Mouse (Mus musculus) cortical plate, adult 2 months (tissue): ENCODE measurements around the gene 9130023H24Rik.

Experiments
- CTCF ChIP-seq: fragments of 200-500 bp; IDR thresholded peaks from 2 replicates; pipeline ENCODE4 v1.5.1; 2011; ENCODE audit warnings: mild to moderate bottlenecking, control low read depth, low read length; ENCODE audit not compliant: insufficient read depth; ENCODE audit errors: extremely low read depth
- POLR2A ChIP-seq: fragments of 200-500 bp; IDR thresholded peaks from 2 replicates; pipeline ENCODE4 v1.6.1; 2011; ENCODE audit warnings: mild to moderate bottlenecking, low read length, control low read depth; ENCODE audit not compliant: insufficient read depth; ENCODE audit errors: extremely low read depth

GRCm38 (mm10) chr7:128251946-128252345 is 14.1 kb upstream of the 9130023H24Rik start:
- TF ChIP-seq POLR2A (no peak), CTCF (no peak)
